Mouse (Mus musculus) neural tube, embryonic 11.5 days (tissue): Measurements from ENCODE around the gene Atp1a4. TPM values are rescaled to one million over a fixed set of nuclear protein-coding genes. Genes with fewer than 3 reads are reported as not detected.

ENCODE experiments used
- ATAC-seq: fragments of 200-750 bp; cut with Nextera tagmentation; 2 replicates; pipeline ENCODE4 v1.8.0; 2017; ENCODE audit warnings: moderate number of reproducible peaks, mild to moderate bottlenecking, moderate TSS enrichment, moderate library complexity; ENCODE audit not compliant: insufficient read depth, low FRiP score, low TSS enrichment
- DNase-seq: peaks from one replicate; pipeline ENCODE4 v3.0.0-alpha.2; 2015; ENCODE audit warnings: low spot score
- H3K27ac ChIP-seq: fragments of 300-500 bp; sonication (generic); 2 replicates; pipeline ENCODE4 v1.5.1; 2014; ENCODE audit warnings: low read depth, mild to moderate bottlenecking, low read length
- H3K27me3 ChIP-seq: fragments of 300-500 bp; sonication (generic); 2 replicates; pipeline ENCODE4 v1.6.1; 2014; ENCODE audit warnings: mild to moderate bottlenecking, low read length, mixed read lengths; ENCODE audit not compliant: control insufficient read depth, insufficient read depth
- H3K36me3 ChIP-seq: fragments of 300-500 bp; sonication (generic); 2 replicates; pipeline ENCODE4 v1.6.1; 2014; ENCODE audit warnings: mild to moderate bottlenecking, low read length, moderate library complexity, mixed read lengths; ENCODE audit not compliant: control insufficient read depth, insufficient read depth
- H3K4me1 ChIP-seq: fragments of 300-500 bp; sonication (generic); 2 replicates; pipeline ENCODE4 v1.6.1; 2014; ENCODE audit warnings: low read length, mixed read lengths; ENCODE audit not compliant: control insufficient read depth, insufficient read depth
- H3K4me2 ChIP-seq: fragments of 300-500 bp; sonication (generic); 2 replicates; pipeline ENCODE4 v1.6.1; 2014; ENCODE audit warnings: low read depth, mild to moderate bottlenecking, moderate library complexity
- H3K4me3 ChIP-seq: fragments of 300-500 bp; sonication (generic); 2 replicates; pipeline ENCODE4 v1.5.1; 2014; ENCODE audit warnings: low read depth, low read length
- H3K9ac ChIP-seq: fragments of 300-500 bp; sonication (generic); 2 replicates; pipeline ENCODE4 v1.6.1; 2014; ENCODE audit warnings: mild to moderate bottlenecking, low read length
- H3K9me3 ChIP-seq: fragments of 300-500 bp; sonication (generic); 2 replicates; pipeline ENCODE4 v1.6.1; 2016; ENCODE audit warnings: low read length; ENCODE audit not compliant: control insufficient read depth
- WGBS: fragments of 180-500 bp; shearing (Covaris S2); extraction: QIAGEN DNeasy Blood & Tissue Kit; methylation state at CpG from one replicate; pipeline ENCODE4 v1.1.7; 2014; 5-methylcytosine and 5-hydroxymethylcytosine counted together
- polyA plus RNA-seq: library from polyadenylated mRNA; unstranded; fragments of >200 nt; fragmentation: Nextera tagmentation; extraction: Ambion mirVana; gene quantifications from 2 replicates; pipeline ENCODE4 v1.2.1, GENCODE M21; 2014

Gene Atp1a4
- polyA plus RNA-seq, 1 experiment from 2014 or later, result not detected

DNA sequence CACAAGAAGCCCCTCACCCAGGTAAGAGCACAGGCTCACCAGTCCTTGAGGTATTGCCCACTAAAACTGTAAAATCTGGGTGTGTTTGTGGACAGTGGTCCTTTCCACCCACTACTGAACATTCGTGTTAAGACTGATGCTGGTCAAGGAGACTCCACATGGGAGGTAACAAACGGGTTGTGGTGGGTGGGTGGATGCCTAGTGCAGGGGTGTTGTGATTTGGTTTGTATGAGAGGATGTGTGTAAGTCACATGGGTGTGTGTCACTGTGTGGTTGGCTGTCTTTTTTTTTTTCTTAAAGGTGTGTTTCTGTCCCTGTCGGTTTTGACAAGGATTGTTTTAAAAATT is 52.5 kb downstream of the Atp1a4 start:
- peak overlapping the region; percentile 76 for H3K4me3 ChIP-seq
- DNase-seq (no peak), ATAC-seq (no peak)
- no peaks in the 10 kb centered on the region for H3K27me3 ChIP-seq
- H3K4me2 ChIP-seq, result peak overlapping the region; percentile 68
- 14% methylated on average over 3 of the region's 3 CpGs for WGBS
- peak overlapping the region; percentile 89 for H3K9ac ChIP-seq
- H3K27ac ChIP-seq, result peak overlapping the region; percentile 80; the same call in 1 of the 2 replicates
- no peaks in the 10 kb centered on the region for H3K36me3 ChIP-seq
- no peaks in the 10 kb centered on the region for H3K9me3 ChIP-seq
- H3K4me1 ChIP-seq, result peaks cover 48% of the 10 kb centered on the region

DNA sequence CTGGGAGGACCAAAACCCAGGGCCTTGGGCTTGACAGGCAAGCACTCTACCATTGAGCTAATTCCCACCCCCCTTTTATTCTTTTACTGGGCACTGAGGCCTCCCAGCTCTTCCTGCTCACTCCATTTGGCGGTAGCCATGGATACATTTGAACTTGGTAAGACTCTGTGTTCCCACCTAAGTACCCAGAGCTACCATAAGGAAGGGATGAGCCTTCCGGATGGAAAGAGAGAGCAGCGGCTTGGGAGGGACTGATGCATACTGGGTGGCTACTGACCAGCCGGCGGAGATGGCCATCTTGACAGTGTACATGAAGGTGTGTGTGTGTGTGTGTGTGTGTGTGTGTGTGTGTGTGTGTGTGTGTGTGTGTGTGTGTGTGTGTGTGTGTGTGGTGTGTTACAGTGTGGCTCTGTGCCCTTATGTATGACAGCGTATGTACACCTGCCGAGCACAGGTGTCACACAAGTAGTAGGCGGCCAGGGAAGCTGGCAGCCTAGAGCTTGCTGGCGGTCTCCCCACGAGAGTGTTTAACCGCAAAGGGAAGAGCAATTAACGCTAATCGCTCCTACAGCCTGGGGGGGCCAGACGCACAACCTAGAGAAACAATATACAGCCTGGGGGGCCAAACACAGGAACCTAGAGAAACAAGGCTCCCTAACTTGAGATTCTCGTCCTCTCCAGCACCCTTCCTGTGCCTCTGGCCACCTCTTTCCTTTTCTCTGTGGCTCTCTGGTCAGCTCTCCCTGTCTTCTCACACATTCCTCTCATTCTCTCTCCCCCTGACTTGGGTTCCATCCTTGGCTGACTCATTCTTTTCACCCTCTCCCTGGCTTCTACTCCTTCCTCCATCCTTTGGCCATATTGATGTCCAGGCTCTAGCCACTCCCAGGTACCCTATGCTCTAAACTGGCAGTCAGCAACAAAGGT is 53.1 kb downstream of the Atp1a4 start:
- peak overlapping the region; percentile 76 for H3K4me3 ChIP-seq
- peak overlapping the region; percentile 88 for H3K27ac ChIP-seq
- H3K27me3 ChIP-seq, result no peaks in the 10 kb centered on the region
- 34% methylated on average over 14 of the region's 15 CpGs for WGBS
- peaks cover 48% of the 10 kb centered on the region for H3K4me1 ChIP-seq
- H3K9me3 ChIP-seq, result no peaks in the 10 kb centered on the region
- ATAC-seq (no peak), DNase-seq (peak; percentile 42)
- peaks cover 2% of the 10 kb centered on the region; the same call in 1 of the 2 replicates for H3K36me3 ChIP-seq
- peak overlapping the region; percentile 68 for H3K4me2 ChIP-seq
- peak overlapping the region; percentile 89 for H3K9ac ChIP-seq

DNA sequence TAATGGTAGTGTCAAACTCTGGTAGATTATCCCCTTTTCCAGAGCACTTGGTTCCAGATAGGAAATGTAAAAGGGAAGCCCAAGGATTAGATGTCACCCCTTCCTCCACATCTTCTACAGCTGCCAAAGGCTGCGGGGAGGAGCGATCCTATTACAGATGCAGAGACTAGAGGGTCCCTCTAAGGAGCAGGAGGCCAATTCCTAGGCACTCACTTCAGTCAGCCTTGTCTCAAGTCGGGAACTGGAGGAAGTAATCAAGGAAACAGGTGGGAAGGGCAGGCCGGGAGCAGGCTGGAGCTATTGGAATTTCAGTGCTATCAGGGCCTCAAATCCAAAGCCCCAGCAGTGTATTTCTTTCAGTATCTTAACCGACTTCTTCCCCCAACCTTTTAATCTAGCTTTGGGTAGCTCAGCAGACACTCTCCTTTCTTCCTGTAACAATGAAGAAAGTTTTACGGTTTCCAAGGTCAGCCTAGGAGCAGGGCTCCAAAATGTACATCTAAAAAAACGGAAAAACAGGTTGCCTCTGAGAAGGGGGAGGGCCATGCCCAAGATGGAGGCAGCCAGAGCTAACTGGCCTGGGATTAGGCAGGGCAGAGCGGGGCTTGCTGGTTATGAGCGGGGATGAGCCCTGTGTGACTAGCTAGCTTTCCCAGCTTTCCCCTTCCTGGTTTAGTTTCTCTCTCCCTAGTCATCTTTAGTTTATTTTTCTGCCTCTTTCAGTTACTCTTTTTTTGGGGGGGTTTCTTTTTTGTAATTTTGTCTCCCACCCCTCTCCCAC is 54.0 kb downstream of the Atp1a4 start:
- H3K4me2 ChIP-seq, result peak overlapping the region; percentile 68
- peaks cover 4% of the 10 kb centered on the region; the same call in 1 of the 2 replicates for H3K36me3 ChIP-seq
- H3K27ac ChIP-seq, result peak overlapping the region; percentile 88
- 12% methylated on average over 9 of the region's 9 CpGs for WGBS
- peak overlapping the region; percentile 76 for H3K4me3 ChIP-seq
- no peak for DNase-seq
- H3K27me3 ChIP-seq, result no peaks in the 10 kb centered on the region
- peak overlapping the region; percentile 46 for H3K9ac ChIP-seq
- H3K4me1 ChIP-seq, result peaks cover 48% of the 10 kb centered on the region
- no peak for ATAC-seq
- H3K9me3 ChIP-seq, result no peaks in the 10 kb centered on the region

DNA sequence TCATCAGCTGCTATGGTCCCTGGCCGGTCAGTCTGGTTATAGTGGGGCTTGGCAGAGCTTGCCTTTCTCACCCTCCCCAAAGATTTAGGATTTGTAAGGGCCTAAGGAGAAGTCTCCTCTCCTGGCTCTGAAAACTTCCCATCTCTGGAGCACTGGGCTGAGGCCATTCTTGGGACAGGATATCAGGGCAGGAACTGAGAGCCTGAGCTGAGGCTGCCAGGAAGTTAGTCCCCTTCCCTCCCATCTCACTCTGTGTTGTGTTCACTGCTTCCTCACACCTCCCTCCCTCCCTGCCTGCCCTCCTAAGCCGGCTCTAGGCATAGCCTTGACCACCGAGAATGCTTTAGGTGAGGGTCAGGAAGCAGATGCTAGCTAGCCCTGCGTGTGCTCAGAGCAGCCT is 54.6 kb downstream of the Atp1a4 start:
- H3K9ac ChIP-seq, result peak overlapping the region; percentile 46
- H3K9me3 ChIP-seq, result no peaks in the 10 kb centered on the region
- DNase-seq (peak; percentile 39), ATAC-seq (no peak)
- H3K36me3 ChIP-seq, result peaks cover 4% of the 10 kb centered on the region; the same call in 1 of the 2 replicates
- 5% methylated on average over 4 of the region's 4 CpGs for WGBS
- H3K27me3 ChIP-seq, result no peaks in the 10 kb centered on the region
- H3K4me3 ChIP-seq, result peak overlapping the region; percentile 76; the same call in 1 of the 2 replicates
- H3K27ac ChIP-seq, result peak overlapping the region; percentile 88
- H3K4me1 ChIP-seq, result peaks cover 48% of the 10 kb centered on the region
- H3K4me2 ChIP-seq, result peak overlapping the region; percentile 68

DNA sequence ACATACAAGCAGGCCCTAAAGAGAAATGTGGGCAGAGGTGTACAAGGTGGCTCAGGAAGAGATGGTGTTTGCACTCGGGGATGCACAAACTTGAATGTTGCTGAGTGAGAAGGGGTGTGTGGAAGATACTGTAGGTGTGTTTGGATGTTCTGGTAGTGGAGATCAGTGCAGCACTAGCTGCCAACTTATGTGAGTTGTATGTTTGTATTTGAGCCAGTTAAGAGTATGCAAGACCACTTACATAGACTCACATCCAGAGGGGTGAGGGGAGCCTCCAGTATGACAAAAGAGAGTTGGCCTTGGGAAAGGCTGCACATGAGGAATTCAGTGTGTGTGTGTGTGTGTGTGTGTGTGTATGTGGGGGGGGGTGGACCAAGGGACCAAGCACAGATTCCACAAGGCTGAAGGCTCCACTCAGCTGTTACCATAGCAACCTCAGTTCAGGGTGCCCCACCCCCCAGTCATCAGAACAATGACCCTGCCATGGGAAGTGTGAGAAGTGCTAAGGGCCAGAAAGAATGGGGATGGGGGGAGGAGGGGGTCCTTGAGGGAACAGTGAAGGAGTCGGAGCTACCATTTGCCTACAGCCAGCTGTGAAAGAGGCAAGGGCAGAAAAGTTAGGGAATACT is 55.2 kb downstream of the Atp1a4 start:
- Histone ChIP-seq H3K4me3 (0 out of 2 replicates have a peak overlapping the region, but pooled peaks have one; percentile 76), H3K4me1 (peaks cover 48% of the 10 kb centered on the region), H3K9me3 (no peaks in the 10 kb centered on the region), H3K36me3 (peaks cover 4% of the 10 kb centered on the region; the same call in 1 of the 2 replicates), H3K27ac (peak overlapping the region; percentile 89), H3K27me3 (no peaks in the 10 kb centered on the region), H3K4me2 (peak overlapping the region; percentile 68), H3K9ac (peak overlapping the region; percentile 32; the same call in 1 of the 2 replicates)
- peak; percentile 90 for DNase-seq
- peak; percentile 64 for ATAC-seq
- 16% methylated on average over 2 of the region's 2 CpGs for WGBS

- H3K4me3 ChIP-seq, result no peak overlapping the region; the same call in 1 of the 2 replicates
- H3K36me3 ChIP-seq, result peaks cover 6% of the 10 kb centered on the region; the same call in 1 of the 2 replicates
- H3K9ac ChIP-seq, result peak overlapping the region; percentile 35
- H3K4me1 ChIP-seq, result peaks cover 45% of the 10 kb centered on the region
- H3K4me2 ChIP-seq, result peak overlapping the region; percentile 39
- ATAC-seq (peak; percentile 11), DNase-seq (peak; percentile 70)
- 12% methylated on average over 14 of the region's 14 CpGs for WGBS
- H3K27ac ChIP-seq, result peak overlapping the region; percentile 89
- H3K27me3 ChIP-seq, result no peaks in the 10 kb centered on the region
- H3K9me3 ChIP-seq, result no peaks in the 10 kb centered on the region
Observed at GRCm38 (mm10) chr1:172201967-172202880, 56.0 kb downstream of the Atp1a4 start.

DNA sequence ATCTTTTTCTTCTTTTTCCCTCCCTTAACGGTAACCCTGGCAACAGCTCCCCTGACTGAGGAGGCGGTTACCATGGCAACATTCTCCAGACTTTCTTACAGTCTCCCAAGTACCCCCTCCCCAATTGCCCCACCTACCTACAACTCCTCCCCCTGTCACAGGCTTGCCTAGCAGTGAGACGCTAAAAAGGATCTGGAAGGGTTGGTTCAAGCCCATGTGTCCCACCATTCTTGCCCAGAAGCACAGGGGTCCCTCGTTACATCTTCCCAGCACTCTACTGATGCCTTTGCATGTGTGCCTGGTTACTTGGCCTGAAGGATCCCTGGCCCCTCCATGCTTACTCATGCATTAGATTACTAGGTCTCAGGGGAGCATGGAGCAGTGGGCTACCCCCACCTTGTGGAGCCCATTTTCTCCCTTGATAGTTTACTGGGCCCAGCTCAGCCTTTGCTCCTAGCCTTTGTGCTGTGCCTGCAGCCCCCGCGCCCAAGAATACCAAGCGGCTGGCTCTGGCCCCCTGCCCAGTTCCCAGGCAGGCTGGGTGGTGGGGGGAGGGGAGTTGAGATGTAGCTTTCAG is 57.3 kb downstream of the Atp1a4 start:
- ATAC-seq, result peak; percentile 48
- H3K4me1 ChIP-seq, result peaks cover 39% of the 10 kb centered on the region
- no peak overlapping the region for H3K4me3 ChIP-seq
- DNase-seq, result peak; percentile 64
- peak overlapping the region; percentile 89 for H3K27ac ChIP-seq
- H3K4me2 ChIP-seq, result peak overlapping the region; percentile 32
- WGBS, result 34% methylated on average over 7 of the region's 7 CpGs
- H3K27me3 ChIP-seq, result no peaks in the 10 kb centered on the region
- peaks cover 6% of the 10 kb centered on the region; the same call in 1 of the 2 replicates for H3K36me3 ChIP-seq
- H3K9me3 ChIP-seq, result no peaks in the 10 kb centered on the region
- 0 out of 2 replicates have a peak overlapping the region, but pooled peaks have one; percentile 32 for H3K9ac ChIP-seq
